Mouse (Mus musculus): ENCODE measurements around the gene Vps37b.
"Not testable (repeated sequence)": the region's sequence is repeated elsewhere in the genome, so short reads cannot be mapped to it uniquely, and the experiment has no call there.

Vps37b gene

DNA sequence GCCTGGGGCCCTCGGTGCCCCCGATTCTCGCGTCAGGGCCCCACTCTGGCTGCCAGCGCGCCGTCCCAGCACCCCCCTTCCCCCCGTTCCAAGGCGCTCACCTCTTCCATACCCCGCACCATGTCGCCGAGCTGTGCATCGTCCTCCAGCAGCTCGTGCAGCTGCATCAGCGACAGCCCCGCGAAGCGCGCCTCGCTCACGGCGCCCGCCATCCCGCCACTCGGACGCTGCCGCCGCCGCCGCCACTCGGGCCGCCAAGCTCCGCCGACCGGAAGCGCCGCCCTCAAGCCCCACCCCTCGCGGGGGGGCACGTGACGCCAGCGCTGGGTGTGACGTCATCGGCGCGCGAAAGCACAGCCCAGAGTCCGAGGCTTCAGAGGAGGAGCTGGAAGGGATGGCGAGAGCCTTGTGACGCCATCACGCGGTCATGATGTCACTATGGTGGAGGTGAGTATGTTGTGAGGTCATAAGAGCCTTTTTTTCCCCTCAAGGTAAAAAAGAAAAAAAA is at the start of gene Vps37b:
TSS of gene Vps37b (minus strand) at position 270 of the 508 bp plus-strand sequence.
- peak; percentile 69; the same call in 1 of the 2 replicates for ATAC-seq (ENCODE audit: insufficient number of reproducible peaks, low FRiP score, low TSS enrichment)

- no peak for ATAC-seq (ENCODE audit: insufficient number of reproducible peaks, low FRiP score, low TSS enrichment)
Measured at GRCm38 (mm10) chr5:124079880-124080279, 47.8 kb upstream of the Vps37b start.

- 0 out of 2 replicates have a peak, but pooled peaks have one; percentile 22 for ATAC-seq (ENCODE audit: insufficient number of reproducible peaks, low FRiP score, low TSS enrichment)
Measured at GRCm38 (mm10) chr5:124078794-124079416, 46.8 kb upstream of the Vps37b start.

DNA sequence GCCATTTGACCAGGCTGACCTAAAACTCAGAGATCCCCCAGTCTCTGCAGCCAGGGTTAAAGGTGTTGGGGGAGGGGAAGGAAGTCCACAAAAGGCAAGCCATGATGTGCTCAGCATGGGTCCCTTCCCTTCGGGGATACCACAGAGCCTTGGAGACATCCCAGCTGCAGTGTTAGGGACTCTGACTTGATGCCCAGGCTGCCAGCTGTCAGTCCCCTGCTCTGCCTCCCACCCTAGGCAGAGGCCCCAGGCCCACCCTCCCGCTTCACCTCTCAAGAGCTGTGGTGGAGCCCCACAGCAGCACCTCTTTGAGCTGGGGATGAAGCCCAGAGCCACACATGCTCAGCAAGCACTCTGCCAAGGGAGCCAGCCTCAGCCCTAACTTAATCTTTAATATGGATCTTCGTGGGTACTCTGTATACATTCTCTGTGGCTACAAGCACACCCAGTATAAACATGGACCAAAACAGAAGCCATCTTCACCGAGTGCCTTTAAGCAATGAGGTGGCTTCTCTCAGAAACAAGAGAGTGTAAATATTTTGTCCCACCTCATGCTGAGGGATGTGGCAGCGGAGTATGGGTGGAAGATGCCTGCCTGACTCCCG is 45.9 kb upstream of the Vps37b start:
- ATAC-seq (ENCODE audit: insufficient number of reproducible peaks, low FRiP score, low TSS enrichment), result no peak

DNA sequence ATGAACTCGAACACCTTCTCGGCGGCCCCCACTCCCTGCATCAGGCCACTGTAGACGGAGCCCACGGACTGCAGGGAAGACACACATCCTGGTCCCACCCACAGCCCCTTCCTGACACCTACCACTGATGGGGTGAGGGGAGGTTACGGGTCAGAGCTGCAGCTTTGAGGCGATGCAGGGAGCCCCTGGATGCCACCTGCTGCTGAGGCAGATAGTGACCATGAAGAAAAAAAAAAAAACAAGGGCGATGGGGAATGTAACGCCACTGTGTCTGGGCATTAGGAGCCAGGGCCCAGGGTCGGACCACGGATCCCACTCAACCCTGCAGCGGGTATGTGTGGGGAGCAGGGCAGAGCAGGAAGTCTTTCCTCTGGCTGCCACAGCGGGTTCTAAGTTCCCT is 45.2 kb upstream of the Vps37b start:
- ATAC-seq (ENCODE audit: insufficient number of reproducible peaks, low FRiP score, low TSS enrichment), result no peak

GRCm38 (mm10) chr5:124076559-124076958 is 44.5 kb upstream of the Vps37b start:
- no peak for ATAC-seq (ENCODE audit: insufficient number of reproducible peaks, low FRiP score, low TSS enrichment)

DNA sequence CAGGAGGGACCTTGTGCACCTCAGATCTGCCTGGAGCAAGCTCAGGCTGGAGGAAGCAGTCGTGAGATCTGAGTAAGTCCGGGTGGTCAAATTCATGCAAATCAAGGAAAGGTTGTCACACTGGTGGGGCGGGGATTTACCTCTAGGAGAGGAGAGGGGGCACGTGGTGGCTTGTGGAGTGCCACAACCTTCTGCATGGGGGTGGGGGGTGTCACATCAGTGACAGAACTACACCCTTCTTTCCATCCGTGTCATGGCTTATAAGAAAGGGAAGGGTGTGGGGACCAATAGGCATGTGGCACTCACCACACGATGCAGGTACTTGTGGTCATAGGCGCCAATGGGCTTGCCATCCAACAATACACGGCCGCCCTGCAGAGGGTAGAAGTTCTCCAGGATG is 43.6 kb upstream of the Vps37b start:
- ATAC-seq (ENCODE audit: insufficient number of reproducible peaks, low FRiP score, low TSS enrichment), result no peak

DNA sequence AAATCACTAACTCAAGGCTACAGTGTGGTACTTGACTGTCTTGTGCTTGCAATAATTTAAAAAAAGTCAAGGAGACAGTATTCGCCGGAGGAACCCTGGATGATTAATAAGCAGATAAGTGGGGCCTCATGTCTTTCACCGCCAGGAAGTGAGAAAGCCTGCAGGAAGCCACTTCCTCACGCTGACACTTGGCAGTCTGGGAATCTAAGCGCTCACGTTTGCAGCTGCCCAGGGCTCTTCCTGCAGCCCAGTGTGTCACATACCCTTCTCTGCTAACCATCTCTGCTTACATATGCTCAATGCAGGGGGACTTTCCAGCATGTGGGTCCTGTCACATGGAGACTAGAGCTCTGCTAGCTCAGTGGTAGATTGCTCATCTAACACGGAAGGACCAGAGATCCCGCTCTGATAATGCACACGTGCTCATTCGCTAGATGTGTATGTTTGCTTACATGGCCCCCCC is 42.8 kb upstream of the Vps37b start:
- ATAC-seq (ENCODE audit: insufficient number of reproducible peaks, low FRiP score, low TSS enrichment), result no peak

- ATAC-seq (ENCODE audit: insufficient number of reproducible peaks, low FRiP score, low TSS enrichment), result no peak
Measured at GRCm38 (mm10) chr5:124073682-124074081, 41.6 kb upstream of the Vps37b start.

DNA sequence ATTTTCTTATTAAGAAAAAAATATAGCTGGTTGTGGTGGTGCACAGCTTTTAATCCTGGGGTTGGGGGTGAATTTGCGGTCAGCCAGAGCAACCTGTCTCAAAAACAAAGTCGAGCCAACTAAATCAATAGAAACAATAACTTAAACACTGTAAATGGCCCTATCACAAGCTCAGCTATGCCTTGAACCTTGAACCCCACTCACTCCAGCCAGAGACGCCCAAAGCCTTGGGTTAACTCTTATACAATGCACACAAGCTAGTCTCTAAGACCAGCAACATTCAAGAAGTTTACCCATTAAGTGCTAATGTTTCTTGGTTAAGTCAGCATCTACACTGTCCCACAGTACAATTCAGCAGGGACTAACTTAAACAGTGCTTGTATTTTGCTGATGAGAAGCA is 37.6 kb upstream of the Vps37b start:
- no peak for ATAC-seq (ENCODE audit: insufficient number of reproducible peaks, low FRiP score, low TSS enrichment)

DNA sequence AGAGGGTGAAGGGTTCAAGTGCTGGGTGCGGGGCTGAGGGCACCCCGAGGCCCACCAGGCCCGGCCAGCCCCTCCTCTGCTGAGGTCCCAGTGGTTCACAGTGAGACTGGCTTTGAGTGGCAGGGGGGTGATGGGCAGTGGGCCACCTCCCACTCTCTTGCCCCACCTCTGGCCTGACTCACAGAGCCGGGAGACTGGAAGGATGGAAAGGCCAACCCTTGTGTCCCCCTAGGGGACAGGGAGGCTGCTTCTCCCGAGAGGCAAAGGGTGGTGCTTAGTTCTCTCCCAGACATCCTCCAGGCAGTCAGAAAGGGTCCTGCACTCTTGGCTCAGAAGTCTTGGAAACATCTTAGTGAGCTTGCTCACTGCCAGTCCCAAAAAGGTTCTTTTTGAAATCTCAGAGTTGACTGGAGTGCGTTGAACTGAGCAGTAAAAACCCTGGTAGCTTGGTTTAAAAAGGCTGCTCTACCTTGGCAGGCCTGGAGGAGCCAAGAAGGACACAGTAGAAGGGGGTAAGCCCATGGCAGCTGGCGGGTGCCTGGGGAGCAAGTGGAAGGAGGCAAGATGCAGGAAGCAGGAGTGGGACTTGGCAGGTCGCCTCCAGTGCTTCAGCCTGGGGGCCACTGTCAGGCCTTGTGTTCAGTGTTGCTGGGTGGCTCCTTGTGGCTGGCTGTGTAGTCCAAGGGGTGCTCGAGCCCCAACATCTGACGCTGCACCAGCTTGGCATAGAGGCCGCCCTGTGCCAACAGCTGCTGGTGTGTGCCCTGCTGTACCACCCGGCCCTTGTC is 30.2 kb upstream of the Vps37b start:
- ATAC-seq (ENCODE audit: insufficient number of reproducible peaks, low FRiP score, low TSS enrichment), result no peak

DNA sequence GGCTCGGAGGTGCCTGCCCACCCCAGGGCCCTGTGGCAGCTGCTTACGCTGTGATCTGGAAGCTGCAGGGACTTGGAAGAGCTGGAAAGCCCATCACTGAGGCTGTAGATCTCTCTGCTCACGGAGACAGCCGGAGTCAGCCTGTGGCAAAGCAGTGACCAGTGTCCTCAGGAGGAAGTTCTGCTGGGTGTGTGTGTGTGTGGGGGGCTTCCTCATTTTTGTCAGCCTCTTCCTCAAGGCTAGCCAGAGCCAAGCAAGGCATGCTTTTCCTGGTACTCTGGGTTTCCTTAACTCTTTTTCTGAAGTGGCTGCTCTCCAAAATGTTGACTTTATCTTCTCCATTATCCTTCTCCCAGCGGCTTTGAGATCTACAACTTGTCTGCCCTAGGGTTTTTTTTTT is 27.6 kb upstream of the Vps37b start:
- no peak for ATAC-seq (ENCODE audit: insufficient number of reproducible peaks, low FRiP score, low TSS enrichment)

GRCm38 (mm10) chr5:124058749-124059148 is 26.7 kb upstream of the Vps37b start:
- ATAC-seq (ENCODE audit: insufficient number of reproducible peaks, low FRiP score, low TSS enrichment), result no peak

- ATAC-seq (ENCODE audit: insufficient number of reproducible peaks, low FRiP score, low TSS enrichment), result no peak
Measured at GRCm38 (mm10) chr5:124056956-124057355, 24.9 kb upstream of the Vps37b start.

- no peak for ATAC-seq (ENCODE audit: insufficient number of reproducible peaks, low FRiP score, low TSS enrichment)
Measured at GRCm38 (mm10) chr5:124056219-124056618, 24.1 kb upstream of the Vps37b start.

GRCm38 (mm10) chr5:124052641-124053040 is 20.6 kb upstream of the Vps37b start:
- ATAC-seq (ENCODE audit: insufficient number of reproducible peaks, low FRiP score, low TSS enrichment), result not testable (repeated sequence)

DNA sequence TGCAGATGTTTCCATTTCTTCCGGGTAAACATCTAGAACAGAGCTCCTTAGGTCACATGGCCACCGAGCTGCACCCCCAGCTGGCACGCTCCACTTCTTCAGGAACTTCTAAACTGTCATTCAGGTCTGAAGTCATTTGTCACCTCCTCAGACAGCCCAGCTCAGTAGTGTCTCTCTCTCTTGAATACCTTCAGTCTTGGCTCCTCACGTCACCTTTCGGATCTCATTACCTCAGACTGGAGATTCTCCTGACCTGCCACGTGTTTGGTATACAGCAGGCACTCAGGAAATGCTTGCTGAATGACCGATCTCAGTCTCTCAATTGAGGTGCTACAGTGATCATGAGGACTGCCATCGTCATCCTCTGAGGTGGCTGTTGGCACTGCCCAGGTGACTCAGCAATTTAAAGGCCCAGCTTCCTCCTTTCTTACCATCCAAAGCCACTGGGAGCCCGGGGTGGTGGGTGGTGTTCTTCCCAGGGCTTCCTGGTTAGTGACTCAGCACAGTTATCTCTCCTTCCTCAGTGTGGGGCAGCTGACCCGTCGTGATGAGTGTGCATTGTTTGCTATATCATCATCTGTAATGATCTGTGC is 19.9 kb upstream of the Vps37b start:
- no peak for ATAC-seq (ENCODE audit: insufficient number of reproducible peaks, low FRiP score, low TSS enrichment)

GRCm38 (mm10) chr5:124050095-124051050 is 18.3 kb upstream of the Vps37b start:
- ATAC-seq (ENCODE audit: insufficient number of reproducible peaks, low FRiP score, low TSS enrichment), result no peak

GRCm38 (mm10) chr5:124049249-124050045 is 17.4 kb upstream of the Vps37b start:
- ATAC-seq (ENCODE audit: insufficient number of reproducible peaks, low FRiP score, low TSS enrichment), result no peak

Data from cerebellum, adult (tissue).